Comparison of ENCODE assay signal across 8 mouse cellular contexts in the genomic region with DNA sequence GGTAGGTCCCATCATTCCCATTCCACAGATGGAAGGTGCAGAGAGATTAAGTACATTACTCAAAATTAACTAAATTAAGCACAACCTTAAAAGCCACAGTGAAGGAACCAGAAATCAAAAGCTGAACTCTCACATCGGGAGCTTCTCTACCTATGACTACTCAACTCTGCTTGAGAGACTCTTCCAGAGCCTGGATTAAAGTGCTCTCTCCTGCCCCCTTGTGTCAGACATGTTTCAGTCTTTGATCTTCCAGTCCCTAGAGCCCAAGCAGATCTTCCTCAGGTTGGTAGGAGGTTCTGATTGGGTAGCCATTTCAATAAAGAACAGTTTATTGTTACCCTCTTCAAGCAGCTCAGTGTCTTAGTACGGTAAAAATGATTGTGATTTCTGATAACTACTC. TPM values are rescaled to one million over a fixed set of nuclear protein-coding genes. Genes with fewer than 3 reads are reported as not detected.
DNase-seq lines count a peak whose midpoint lies in the region; ATAC-seq and TF ChIP-seq lines count a peak whose summit lies in the region.

No protein-coding gene starts in this region.

- H3K27me3 ChIP-seq in kidney, adult 2 months (replicated peaks; ENCODE audit: control insufficient read depth, insufficient read depth, low read length) = no peaks in the 10 kb centered on the region
- H3K27me3 ChIP-seq in kidney, embryonic 15.5 days = no peaks in the 10 kb centered on the region
- no peaks in the 10 kb centered on the region for H3K27me3 ChIP-seq in Patski
- no peaks in the 10 kb centered on the region for H3K27me3 ChIP-seq in midbrain, embryonic 11.5 days (ENCODE audit: control insufficient read depth, insufficient read depth, low read length)

- in situ Hi-C loops in Patski (cut with MboI; ENCODE audit: low pct_unique_long_range_greater_than_20kb) = no loop called here

- peak; percentile 88 for DNase-seq in kidney, adult 2 months
- no peak for DNase-seq in Patski (ENCODE audit: low read depth, low spot score)
- DNase-seq in cerebellum, adult 9-10 months = peak; percentile 83
- DNase-seq in heart, postnatal 4 days = peak; percentile 75
- DNase-seq in left cerebral cortex, adult 2 months (ENCODE audit: extremely low spot score in 1 of 2, low spot score in 2 of 2) = peak; percentile 53 to 67
- DNase-seq in retina, postnatal 1 day = peak; percentile 75
- DNase-seq in midbrain, embryonic 11.5 days (ENCODE audit: low spot score, missing footprints) = no peak

- TF ChIP-seq CTCF in kidney, adult 2 months (conservative IDR thresholded peaks at IDR 0.05; ENCODE audit: insufficient read depth, insufficient read length, low read depth, low read length) = peak; percentile 65
- peak; percentile 64 for TF ChIP-seq CTCF in Patski (IDR thresholded peaks at IDR 0.05)
- peak; percentile 77 for TF ChIP-seq CTCF in left cerebral cortex, adult 2 months (IDR thresholded peaks at IDR 0.05)

- CTCF ChIA-PET in Patski (lab: Charles Lee) = interaction anchor here (1.2 to 3.6 kb wide), 3 partner anchors 17 to 89 kb away, joined by 3 to 11 read pairs (median 5); partner anchors contain the start of gene Ier5

- no peak overlapping the region for H3K4me3 ChIP-seq in kidney, adult 2 months (ENCODE audit: insufficient read depth, low read depth, low read length)
- no peak overlapping the region for H3K4me3 ChIP-seq in kidney, embryonic 15.5 days (replicated peaks)
- H3K4me3 ChIP-seq in left cerebral cortex, adult 2 months = no peak overlapping the region
- H3K4me3 ChIP-seq in midbrain, embryonic 11.5 days (ENCODE audit: low read depth, low read length) = no peak overlapping the region

- no peak for TF ChIP-seq POLR2A in kidney, adult 2 months (IDR thresholded peaks at IDR 0.05; ENCODE audit: low read depth, low read length)

- intact Hi-C loops in left cerebral cortex, adult 2 months (cut with DNase I) = loop anchor here (1.0 to 2.0 kb wide), 3 partner anchors 41 to 91 kb away; partner anchors contain the start of gene Ier5

- no peaks in the 10 kb centered on the region for H3K36me3 ChIP-seq in kidney, adult 2 months (ENCODE audit: control insufficient read depth, insufficient read depth, low read length)
- H3K36me3 ChIP-seq in kidney, embryonic 15.5 days = no peaks in the 10 kb centered on the region
- H3K36me3 ChIP-seq in midbrain, embryonic 11.5 days (ENCODE audit: control insufficient read depth, insufficient read depth, low read length) = no peaks in the 10 kb centered on the region

- ATAC-seq in kidney, embryonic 15.5 days (replicated peaks; ENCODE audit: low FRiP score) = no peak
- ATAC-seq in Patski = no peak
- no peak for ATAC-seq in midbrain, embryonic 11.5 days (ENCODE audit: low FRiP score)

- H3K4me2 ChIP-seq in kidney, embryonic 15.5 days = no peak overlapping the region
- H3K4me2 ChIP-seq in midbrain, embryonic 11.5 days = no peak overlapping the region

- H3K9ac ChIP-seq in kidney, embryonic 15.5 days = no peak overlapping the region
- no peak overlapping the region for H3K9ac ChIP-seq in midbrain, embryonic 11.5 days (ENCODE audit: low read length)

- POLR2A ChIA-PET in Patski (lab: Charles Lee) = interaction anchor here (1.4 kb wide), 1 partner anchor 43 kb away, joined by 3 read pairs; no protein-coding TSS in a partner anchor

- H3K9me3 ChIP-seq in kidney, embryonic 15.5 days (replicated peaks) = no peaks in the 10 kb centered on the region
- H3K9me3 ChIP-seq in midbrain, embryonic 11.5 days (ENCODE audit: control insufficient read depth, low read length) = no peaks in the 10 kb centered on the region

- no peak overlapping the region for H3K27ac ChIP-seq in kidney, adult 2 months (ENCODE audit: insufficient read depth, low read depth, low read length)
- no peak overlapping the region for H3K27ac ChIP-seq in kidney, embryonic 15.5 days
- H3K27ac ChIP-seq in left cerebral cortex, adult 2 months = no peak overlapping the region
- no peak overlapping the region for H3K27ac ChIP-seq in midbrain, embryonic 11.5 days (ENCODE audit: low read depth, low read length)

- 41% methylated on average over 2 of the region's 2 CpGs for WGBS in kidney, adult 2 months
- WGBS in kidney, embryonic 15.5 days = 70% methylated on average over 2 of the region's 2 CpGs
- 75% methylated on average over 2 of the region's 2 CpGs for WGBS in midbrain, embryonic 11.5 days

- H3K4me1 ChIP-seq in kidney, adult 2 months (ENCODE audit: control insufficient read depth, insufficient read depth, low read length) = no peaks in the 10 kb centered on the region
- peaks cover under 1% of the 10 kb centered on the region; the same call in 1 of the 2 replicates for H3K4me1 ChIP-seq in kidney, embryonic 15.5 days
- H3K4me1 ChIP-seq in midbrain, embryonic 11.5 days (ENCODE audit: control insufficient read depth, insufficient read depth, low read length) = no peaks in the 10 kb centered on the region

RNA-seq across cellular contexts. Expression of gene Mr1, which starts 6.5 kb away (rescaled TPM):
- 3.3 and 4.5 TPM in 2 replicates for polyA plus RNA-seq in kidney, adult 2 months (2012; rRNA removed)
- polyA plus RNA-seq in kidney, embryonic 15.5 days (2015; fragmentation: Nextera tagmentation; extraction: Ambion mirVana) = 5.7 and 6.3 TPM in 2 replicates
- polyA plus RNA-seq in Patski (2021) = 28.4 TPM
- total RNA-seq in heart, postnatal 4 days (2021) = 1 to 10 TPM; 8.8 to 9.4 TPM
- total RNA-seq in left cerebral cortex, adult 2 months (2021) = 1 to 10 TPM; 2.1 to 3.1 TPM
- 0.41 and 0.49 TPM in 2 replicates for polyA plus RNA-seq in midbrain, embryonic 11.5 days (2014; fragmentation: Nextera tagmentation; extraction: Ambion mirVana)

RNA-seq across cellular contexts. Expression of gene Stx6, which starts 18.4 kb away (rescaled TPM):
- polyA plus RNA-seq in kidney, adult 2 months (2012; rRNA removed) = 38.9 and 42.6 TPM in 2 replicates
- 65.5 and 82.4 TPM in 2 replicates for polyA plus RNA-seq in kidney, embryonic 15.5 days (2015; fragmentation: Nextera tagmentation; extraction: Ambion mirVana)
- 52.1 TPM for polyA plus RNA-seq in Patski (2021)
- 10 to 100 TPM; 53.0 to 56.5 TPM for total RNA-seq in heart, postnatal 4 days (2021)
- 100 to 1,000 TPM; 114 to 120 TPM for total RNA-seq in left cerebral cortex, adult 2 months (2021)
- 97.1 and 100 TPM in 2 replicates for polyA plus RNA-seq in midbrain, embryonic 11.5 days (2014; fragmentation: Nextera tagmentation; extraction: Ambion mirVana)

RNA-seq across cellular contexts. Expression of gene Ier5, which starts 40.6 kb away (rescaled TPM):
- 8.6 and 9.8 TPM in 2 replicates for polyA plus RNA-seq in kidney, adult 2 months (2012; rRNA removed)
- 7.5 and 7.6 TPM in 2 replicates for polyA plus RNA-seq in kidney, embryonic 15.5 days (2015; fragmentation: Nextera tagmentation; extraction: Ambion mirVana)
- polyA plus RNA-seq in Patski (2021) = 43.2 TPM
- total RNA-seq in heart, postnatal 4 days (2021) = 10 to 100 TPM; 26.1 to 26.6 TPM
- 10 to 100 TPM; 60.4 to 75.1 TPM for total RNA-seq in left cerebral cortex, adult 2 months (2021)
- 12.4 and 13.5 TPM in 2 replicates for polyA plus RNA-seq in midbrain, embryonic 11.5 days (2014; fragmentation: Nextera tagmentation; extraction: Ambion mirVana)

Comparison
In these comparisons a context has a peak if more than half of its experiments do, and no peak if none do; other contexts are left out.
1. DNase-seq: peak in kidney, adult 2 months (single experiment), cerebellum, adult 9-10 months (single experiment), heart, postnatal 4 days (single experiment), left cerebral cortex, adult 2 months (2 of 2) and retina, postnatal 1 day (single experiment); none in Patski (single experiment) and midbrain, embryonic 11.5 days (single experiment).
2. Peak in every context shown above with its lines, with median percentiles within 50 percentile points of each other: CTCF ChIP-seq.